Mouse (Mus musculus) ovary, postnatal 36 days (tissue): ENCODE results near the gene Hoxa11.
A peak's percentile ranks its signal among the peaks of the same experiment; 100 is the strongest.

Experiments
- DNase-seq: peaks from one replicate; pipeline ENCODE4 v3.0.0; 2022; ENCODE audit warnings: low spot score, mixed read lengths

The Hoxa11 gene

DNA sequence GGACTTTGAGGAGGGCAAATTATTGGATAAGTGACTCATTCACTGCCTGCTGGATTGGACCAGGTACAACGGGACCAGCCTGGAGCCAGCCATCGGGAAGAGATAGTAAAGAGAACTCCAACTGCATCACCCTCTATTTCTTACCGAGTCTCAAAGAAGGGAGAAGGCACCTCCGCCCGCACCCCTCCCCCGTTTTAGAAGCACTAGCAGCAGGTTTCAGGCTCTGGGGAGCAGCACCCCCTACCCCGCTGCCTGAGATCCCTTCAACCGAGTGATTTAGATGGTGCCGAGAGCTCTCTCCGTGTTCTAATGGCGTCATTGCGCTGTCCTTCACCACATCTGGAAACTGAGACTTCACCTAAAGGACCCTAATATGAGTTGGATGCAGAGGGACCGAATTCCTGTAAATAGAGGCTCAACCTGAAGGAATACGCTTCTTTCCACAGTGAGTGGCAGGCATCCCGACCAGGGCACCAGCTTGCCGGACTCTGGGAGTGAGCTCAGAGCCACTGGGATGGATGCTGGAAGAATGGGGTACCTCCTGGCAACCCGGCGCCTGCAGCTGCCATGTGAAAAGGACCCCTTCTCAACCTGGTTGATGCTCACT, 19.8 kb upstream of the Hoxa11 start:
- DNase-seq = no peak

DNA sequence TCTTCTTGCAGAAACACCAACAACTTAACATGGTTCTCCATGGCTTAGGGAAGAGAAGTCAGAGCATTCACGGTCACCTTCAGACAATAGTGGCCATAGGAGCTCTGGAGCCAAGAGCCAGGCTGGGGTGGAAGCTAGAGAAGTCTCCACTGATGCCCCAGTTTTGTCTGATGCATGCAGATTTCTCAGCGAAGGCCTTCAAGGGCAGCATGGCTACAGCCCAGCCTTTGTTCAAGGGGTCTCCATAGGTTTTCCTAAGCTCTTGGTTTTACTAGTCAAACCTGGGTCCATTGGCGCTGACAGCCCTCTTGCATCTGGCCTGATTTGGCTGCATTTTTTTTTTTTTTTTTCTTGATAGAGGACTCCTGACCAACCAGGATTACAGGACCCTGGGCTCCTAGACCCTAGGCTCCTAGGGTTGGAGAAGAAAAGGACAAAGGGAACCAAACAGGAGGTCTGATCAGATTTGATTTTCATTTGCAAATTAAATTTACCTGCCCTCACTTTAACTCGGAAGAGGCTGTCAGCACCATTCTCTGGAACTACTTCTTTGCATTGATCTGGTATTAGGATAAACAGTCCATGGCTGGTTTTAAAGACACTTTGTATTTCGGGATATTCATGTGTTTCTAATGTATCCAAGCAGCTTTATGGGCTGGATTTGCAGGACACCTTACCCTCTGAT, 18.6 kb upstream of the Hoxa11 start:
- DNase-seq = no peak

GRCm38 (mm10) chr6:52263321-52263585, 17.6 kb upstream of the Hoxa11 start:
- DNase-seq = no peak

- no peak for DNase-seq
Measured at GRCm38 (mm10) chr6:52262463-52263320, 17.1 kb upstream of the Hoxa11 start.

DNA sequence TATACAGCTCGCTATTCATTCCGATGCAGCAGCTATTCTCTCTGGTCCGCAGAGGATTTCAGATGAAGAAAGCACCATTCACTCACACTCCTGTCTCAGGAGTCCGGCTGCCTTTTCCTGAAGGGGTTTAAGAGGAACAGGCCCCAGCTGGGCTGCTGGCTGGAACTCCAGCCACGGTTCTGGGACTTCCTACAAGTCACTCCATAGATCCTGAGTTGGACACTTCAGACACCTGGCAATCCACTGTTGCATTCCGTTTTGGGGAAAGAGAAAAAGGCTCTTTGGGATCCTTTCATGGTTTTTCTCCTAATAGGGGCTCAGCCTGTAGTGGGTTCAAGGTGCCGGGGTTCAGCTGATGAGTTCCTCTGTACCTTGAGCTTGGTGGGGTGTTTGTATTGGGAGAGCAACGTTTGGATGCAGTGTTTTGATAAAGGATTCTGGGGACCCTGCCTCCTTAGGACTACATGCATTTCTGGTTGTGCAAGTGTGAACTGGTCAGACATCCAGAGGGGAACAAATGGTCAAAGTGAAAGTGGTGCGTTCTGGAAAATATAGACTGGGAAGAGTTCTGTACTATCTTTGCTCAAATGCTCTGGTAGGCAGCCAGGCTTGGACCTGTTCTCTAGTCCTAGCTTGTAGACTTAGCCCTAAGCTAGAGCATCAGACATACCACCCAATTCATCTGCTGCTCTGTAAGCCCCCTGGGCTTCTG, 16.3 kb upstream of the Hoxa11 start:
- no peak for DNase-seq

DNA sequence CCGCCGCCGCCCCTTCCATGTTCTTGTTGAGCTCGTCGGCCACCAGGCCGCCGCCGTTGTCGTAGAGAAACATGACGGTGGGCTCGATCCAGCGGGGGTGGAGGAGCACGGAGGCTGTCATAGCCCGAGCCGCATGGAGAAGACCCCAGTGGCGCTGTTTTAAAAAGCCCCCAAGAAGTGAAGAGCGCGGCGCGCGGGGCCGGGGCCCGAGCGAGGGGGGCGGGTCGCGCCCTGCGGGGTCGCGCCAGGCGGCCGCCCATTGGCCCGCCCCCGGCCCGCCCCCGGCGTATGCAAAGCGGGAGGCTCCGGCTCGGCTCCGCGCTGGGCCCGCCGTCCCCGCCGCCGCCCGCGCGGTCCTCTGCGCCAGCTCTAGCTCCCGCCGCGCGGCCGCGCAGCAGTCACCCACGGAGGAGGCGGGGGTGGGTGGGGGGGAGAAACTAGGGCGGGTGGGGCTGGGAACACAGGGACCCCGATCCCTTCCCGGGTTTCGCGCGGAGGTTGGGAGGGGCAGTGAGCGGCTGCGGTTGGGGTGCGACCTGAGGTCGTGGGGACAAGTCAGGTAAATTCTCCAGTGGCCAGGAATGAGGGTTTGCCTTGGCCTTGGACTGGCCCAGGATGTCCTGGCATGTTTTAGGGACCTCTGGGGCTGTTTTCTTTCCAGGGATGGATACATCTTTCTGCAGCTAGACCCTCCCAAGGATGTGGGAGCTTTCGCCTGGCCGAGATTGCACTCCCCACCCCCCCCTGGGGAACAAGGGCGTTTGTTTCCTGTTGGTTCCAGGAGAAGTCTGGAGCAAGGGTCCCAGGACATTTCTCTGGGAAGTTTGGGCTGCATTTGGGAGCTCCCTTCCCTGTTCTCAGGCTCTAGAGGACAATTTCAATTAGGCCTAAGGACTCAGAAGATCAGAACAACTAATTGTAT, 15.3 kb upstream of the Hoxa11 start, which contains the start of gene Hoxa13:
Gene Hoxa13, minus strand, starts transcription at position 227 of the 922 bp plus-strand sequence.
- DNase-seq = no peak

DNA sequence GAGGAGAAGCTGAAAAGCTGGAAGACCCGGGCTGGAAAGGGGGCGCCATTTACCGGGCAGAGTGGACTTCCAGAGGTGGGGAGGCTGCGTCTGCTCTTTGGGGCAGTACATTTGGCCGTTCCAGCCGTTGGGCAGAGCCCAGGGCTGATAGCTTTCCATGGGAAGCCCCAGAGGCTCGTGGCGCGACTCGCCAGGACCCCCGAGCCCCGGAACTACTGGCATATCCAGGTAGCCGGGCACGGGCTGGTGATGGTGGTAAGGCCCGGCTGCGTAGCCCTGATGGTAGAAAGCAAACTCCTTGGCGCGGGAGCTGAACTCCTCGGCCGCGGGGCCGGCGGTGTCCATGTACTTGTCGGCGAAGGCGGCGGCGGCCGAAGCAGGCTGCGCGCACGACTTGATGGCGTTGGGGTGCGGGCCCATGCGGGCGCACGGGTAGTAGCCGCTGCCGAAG, 14.2 kb upstream of the Hoxa11 start:
- DNase-seq = no peak

DNA sequence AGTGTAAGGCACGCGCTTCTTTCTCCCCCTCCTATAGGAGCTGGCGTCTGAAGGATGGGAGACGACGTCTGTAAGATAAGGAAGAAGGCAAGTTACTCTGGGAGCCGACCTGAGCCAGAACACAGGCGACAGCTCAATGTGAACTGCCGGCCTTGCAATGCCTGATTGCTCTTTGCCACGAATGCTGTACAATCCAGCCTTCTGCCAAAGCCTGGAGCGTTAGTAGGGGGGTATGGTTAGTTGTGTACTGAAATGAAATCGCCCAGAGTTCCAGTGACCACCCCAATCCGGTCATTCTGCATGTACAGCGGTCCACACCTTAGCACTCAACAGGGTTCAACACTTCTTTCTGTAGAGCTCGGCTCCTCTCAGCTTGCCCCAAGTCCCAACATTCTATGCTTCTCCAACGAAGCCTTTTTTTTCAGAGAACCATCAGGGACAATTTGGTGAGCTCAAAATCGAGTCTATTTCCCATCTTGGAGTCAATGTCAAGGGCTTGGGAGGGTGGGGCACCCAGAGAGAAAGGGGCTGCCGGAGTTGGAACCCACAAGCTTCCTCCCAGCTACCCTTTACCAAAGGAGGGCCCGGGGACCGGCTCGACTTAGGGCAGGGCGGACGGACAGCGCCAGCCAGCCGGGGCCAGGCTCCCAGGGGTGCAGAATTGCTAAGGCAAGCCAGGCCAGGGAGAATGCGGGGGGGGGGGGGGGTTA, 13.6 kb upstream of the Hoxa11 start:
- no peak for DNase-seq

- peak; percentile 63 for DNase-seq
Measured at GRCm38 (mm10) chr6:52256956-52257355, 11.3 kb upstream of the Hoxa11 start.

- no peak for DNase-seq
Measured at GRCm38 (mm10) chr6:52253511-52254500, 8.2 kb upstream of the Hoxa11 start.

GRCm38 (mm10) chr6:52252775-52253376, 7.3 kb upstream of the Hoxa11 start:
- DNase-seq = no peak

DNA sequence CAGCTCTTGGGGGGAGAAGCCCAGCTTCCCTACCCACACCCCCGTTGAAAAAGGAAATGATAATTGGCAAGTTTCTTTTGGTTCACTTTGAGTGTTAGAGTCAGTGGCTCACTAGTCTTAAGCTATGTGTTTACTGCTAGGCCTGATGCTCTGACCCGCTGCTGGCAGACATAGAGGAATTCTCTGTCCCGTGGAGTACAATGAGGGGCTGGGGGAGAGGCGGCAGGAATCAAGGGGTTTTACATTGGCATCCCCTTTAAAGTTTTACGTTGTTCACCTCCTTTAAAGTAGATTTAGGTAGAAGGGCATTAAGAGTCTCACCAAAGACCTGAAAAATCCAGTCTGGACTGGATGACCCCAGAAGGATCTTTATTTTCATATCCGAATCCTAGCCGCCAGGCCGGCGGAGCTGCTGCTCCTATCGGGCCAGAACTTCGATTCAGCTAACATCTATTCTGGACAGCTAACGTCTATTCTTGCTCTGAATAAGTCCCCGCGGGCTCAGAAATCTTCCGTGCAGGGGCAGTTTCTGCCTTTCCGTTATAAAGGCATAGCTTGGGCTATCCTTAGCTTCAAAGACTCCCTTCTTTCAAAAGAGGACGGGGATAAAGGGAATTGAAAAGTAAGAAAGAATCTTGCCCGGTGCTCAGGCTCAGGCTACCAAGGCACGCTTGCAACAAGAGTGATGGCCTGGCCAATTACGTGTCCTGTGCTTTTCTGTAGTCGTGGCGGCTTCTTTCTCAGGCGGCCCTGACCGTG, 6.6 kb upstream of the Hoxa11 start:
- DNase-seq = no peak

DNA sequence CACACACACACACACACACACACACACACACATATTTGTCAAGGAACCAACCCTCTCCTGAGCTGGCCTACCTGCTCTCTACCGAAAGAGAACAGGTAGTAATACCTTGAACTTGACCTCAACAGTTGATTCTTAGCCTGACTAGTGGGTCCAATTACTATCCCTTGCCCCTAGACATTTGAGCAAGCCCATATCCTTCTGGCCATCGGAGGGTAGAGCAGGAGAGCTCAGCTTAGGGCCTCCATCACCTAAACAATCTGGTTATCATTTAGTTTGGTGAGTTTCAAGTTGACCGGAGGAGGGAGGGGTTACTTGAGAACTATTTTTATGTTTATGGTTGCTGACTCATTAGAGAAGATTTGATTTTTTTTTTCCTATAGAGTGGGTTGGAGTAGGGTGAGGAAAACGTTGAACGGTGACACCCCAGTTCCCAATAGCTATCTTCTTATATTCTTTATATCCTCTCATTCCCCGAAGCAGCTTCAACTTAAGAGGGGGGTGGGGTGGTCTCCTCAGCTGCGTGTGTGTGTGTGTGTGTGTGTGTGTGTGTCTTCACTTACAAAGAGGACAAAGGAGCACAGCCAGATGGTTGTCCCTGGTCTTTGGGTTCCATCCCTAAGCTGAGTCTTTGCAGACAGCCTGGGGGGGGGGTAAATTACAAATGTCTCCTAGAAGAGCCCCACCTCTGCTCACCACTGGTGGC, 5.7 kb upstream of the Hoxa11 start:
- DNase-seq = no peak

- no peak for DNase-seq
Measured at GRCm38 (mm10) chr6:52249826-52250225, 4.2 kb upstream of the Hoxa11 start.

GRCm38 (mm10) chr6:52249415-52249738, 3.8 kb upstream of the Hoxa11 start:
- no peak for DNase-seq

GRCm38 (mm10) chr6:52248638-52249414, 3.2 kb upstream of the Hoxa11 start:
- no peak for DNase-seq
